Mouse (Mus musculus) heart, adult 2 months (tissue): ENCODE results near the gene Uckl1.

Experiments used
- EP300 ChIP-seq: fragments of 200-500 bp; IDR thresholded peaks from 2 replicates; pipeline ENCODE4 v1.6.1; 2011; ENCODE audit warnings: low read depth, low read length, control low read depth; ENCODE audit not compliant: insufficient read depth
- POLR2A ChIP-seq: fragments of 200-500 bp; IDR thresholded peaks from 2 replicates; pipeline ENCODE4 v1.6.1; 2011; ENCODE audit warnings: mild to moderate bottlenecking, low read depth, low read length, control low read depth; ENCODE audit not compliant: insufficient read depth

DNA sequence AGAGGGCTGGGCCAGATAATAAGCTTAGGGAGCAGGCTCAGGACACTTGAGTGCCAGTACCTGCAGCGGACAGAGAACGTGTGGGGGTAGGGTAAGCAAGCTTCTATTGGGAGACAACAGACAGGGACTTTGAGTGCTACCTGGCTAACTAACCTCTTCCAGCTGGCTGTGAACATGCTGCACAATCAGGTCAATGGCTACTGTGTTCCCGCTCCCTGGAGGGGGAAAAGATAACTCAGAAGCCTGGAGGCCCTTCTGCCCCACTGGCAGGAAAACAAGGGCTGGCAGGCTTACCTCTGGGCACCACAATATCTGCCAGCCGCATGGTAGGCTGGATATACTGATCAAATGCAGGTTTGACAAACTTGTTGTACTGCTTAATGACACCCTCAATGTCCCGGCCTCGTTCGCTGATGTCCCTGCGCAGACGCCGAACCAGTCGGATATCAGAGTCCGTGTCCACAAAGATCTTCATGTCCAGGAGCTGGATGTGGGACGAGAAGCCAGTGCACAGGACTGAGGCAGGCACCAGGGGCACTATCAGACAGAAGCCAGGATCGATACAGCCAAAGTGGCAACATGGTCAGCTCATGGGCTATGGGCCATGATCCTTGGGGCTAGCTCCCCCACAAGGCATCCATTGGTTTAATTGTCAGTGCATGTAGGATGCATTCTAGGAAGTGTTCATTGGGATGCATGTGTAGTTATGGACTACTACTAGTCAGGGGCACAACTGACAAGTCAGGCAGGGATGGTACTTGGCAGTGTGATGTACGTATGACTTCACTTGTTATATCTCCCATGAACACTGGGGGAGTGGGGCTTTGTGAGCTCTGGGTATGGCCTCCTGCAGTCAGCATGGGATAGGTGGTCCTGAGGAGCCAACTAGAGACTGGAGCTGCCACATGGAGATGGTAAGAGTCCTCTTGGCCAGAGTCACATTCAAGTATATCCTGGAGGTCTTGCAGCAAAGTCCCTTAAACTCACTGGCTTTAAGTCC lies 11.5 kb downstream of the Uckl1 start:
- TF ChIP-seq EP300 (0 out of 2 replicates have a peak, but pooled peaks have one; percentile 7), POLR2A (no peak)
